Mouse (Mus musculus): ENCODE results near the gene Acta2. TPM values are rescaled to one million over a fixed set of nuclear protein-coding genes. Genes with fewer than 3 reads are reported as not detected.

Acta2 gene
- polyA plus RNA-seq (2014; fragmentation: Nextera tagmentation; extraction: Ambion mirVana), result 64.4 and 115 TPM in 2 replicates

DNA sequence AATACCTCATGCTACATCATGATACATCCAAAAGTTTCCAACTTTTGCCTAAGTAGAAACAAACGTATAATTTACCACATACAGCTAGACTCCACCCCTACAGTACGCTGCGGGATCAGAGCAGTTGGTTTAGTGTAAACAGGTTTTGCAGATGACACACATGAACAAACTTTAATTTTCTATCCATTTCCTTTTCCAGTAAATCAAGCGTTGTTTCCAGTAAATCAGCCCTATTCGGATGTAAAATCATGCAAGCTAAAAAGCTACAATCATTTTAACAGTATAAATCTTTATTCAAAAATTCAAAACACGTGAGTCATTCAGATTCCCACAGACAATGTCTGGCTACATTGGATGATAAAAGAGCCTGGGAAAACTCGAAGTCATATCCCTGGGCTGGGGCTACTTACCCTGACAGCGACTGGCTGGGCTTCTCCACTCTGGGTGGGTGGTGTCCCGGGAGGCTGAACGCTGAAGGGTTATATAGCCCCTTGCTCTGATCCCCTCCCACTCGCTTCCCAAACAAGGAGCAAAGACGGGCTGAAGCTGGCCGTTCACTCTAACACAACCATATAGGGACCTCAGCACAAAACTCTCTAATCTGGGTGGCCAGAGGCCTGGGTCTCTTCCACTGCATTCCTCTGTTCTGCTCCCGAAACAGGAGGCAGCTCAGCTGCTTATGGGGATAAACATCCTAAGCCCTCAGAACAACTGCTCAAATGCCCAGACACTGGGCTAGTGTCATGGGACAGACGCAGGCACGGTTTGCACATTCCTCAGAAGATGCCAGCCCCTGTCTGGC is at the start of gene Acta2:
Gene Acta2, minus strand, starts transcription at position 711 of the 802 bp plus-strand sequence.
- Histone ChIP-seq H3K4me1 (ENCODE audit: control insufficient read depth, insufficient read depth, low read length) (peaks cover 14% of the 10 kb centered on the region), H3K27me3 (ENCODE audit: control insufficient read depth, insufficient read depth, low read length) (no peaks in the 10 kb centered on the region), H3K9me3 (ENCODE audit: control insufficient read depth, low read length) (no peaks in the 10 kb centered on the region), H3K36me3 (ENCODE audit: control insufficient read depth, insufficient read depth, low read length) (no peaks in the 10 kb centered on the region), H3K9ac (ENCODE audit: low read depth, low read length) (0 out of 2 replicates have a peak within 1 kb of the TSS, but pooled peaks have one; percentile 28), H3K4me2 (replicated peaks; ENCODE audit: low read depth, low read length) (peak within 1 kb of the TSS; percentile 25), H3K4me3 (ENCODE audit: low read length) (peak within 1 kb of the TSS; percentile 19), H3K27ac (ENCODE audit: low read depth, low read length) (no peak within 1 kb of the TSS; the same call in 1 of the 2 replicates)
- peak; percentile 71 for ATAC-seq (ENCODE audit: low FRiP score, low TSS enrichment)
- WGBS, result 28% methylated on average over 16 of the region's 16 CpGs

- Histone ChIP-seq H3K27ac (ENCODE audit: low read depth, low read length) (no peak overlapping the region), H3K4me2 (replicated peaks; ENCODE audit: low read depth, low read length) (no peak overlapping the region), H3K9ac (ENCODE audit: low read depth, low read length) (no peak overlapping the region), H3K36me3 (ENCODE audit: control insufficient read depth, insufficient read depth, low read length) (no peaks in the 10 kb centered on the region), H3K4me3 (ENCODE audit: low read length) (no peak overlapping the region), H3K4me1 (ENCODE audit: control insufficient read depth, insufficient read depth, low read length) (no peaks in the 10 kb centered on the region), H3K9me3 (ENCODE audit: control insufficient read depth, low read length) (no peaks in the 10 kb centered on the region), H3K27me3 (ENCODE audit: control insufficient read depth, insufficient read depth, low read length) (no peaks in the 10 kb centered on the region)
- ATAC-seq (ENCODE audit: low FRiP score, low TSS enrichment), result no peak
Observed at GRCm38 (mm10) chr19:34304917-34305316, 49.5 kb upstream of the Acta2 start.

GRCm38 (mm10) chr19:34300430-34300829 is 45.0 kb upstream of the Acta2 start:
- Histone ChIP-seq H3K4me2 (replicated peaks; ENCODE audit: low read depth, low read length) (no peak overlapping the region), H3K36me3 (ENCODE audit: control insufficient read depth, insufficient read depth, low read length) (no peaks in the 10 kb centered on the region), H3K27ac (ENCODE audit: low read depth, low read length) (no peak overlapping the region), H3K9ac (ENCODE audit: low read depth, low read length) (no peak overlapping the region), H3K27me3 (ENCODE audit: control insufficient read depth, insufficient read depth, low read length) (no peaks in the 10 kb centered on the region), H3K4me1 (ENCODE audit: control insufficient read depth, insufficient read depth, low read length) (no peaks in the 10 kb centered on the region), H3K4me3 (ENCODE audit: low read length) (no peak overlapping the region), H3K9me3 (ENCODE audit: control insufficient read depth, low read length) (no peaks in the 10 kb centered on the region)
- ATAC-seq (ENCODE audit: low FRiP score, low TSS enrichment), result no peak
- 82% methylated on average over 2 of the region's 2 CpGs for WGBS

DNA sequence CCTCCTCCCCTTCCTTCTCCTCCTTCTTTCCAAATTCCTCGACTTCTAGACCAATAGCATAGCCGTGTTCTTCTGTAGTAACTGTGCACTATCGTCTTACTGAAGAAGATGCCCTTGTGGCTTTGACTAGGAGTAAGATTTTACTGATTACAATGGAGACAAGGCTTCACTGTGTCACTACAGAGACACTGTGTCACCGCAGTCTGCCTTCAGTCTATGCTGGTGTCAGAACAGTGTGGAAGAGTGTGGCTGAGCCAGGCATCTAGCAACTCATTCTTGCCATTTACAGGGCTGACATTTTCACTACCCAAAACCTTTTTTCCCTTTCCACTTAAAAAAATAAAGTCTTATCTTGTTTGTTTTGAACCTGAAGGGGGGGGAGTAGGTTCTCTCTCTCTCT is 43.8 kb upstream of the Acta2 start:
- 72% methylated on average over 4 of the region's 4 CpGs for WGBS
- Histone ChIP-seq H3K9ac (ENCODE audit: low read depth, low read length) (no peak overlapping the region), H3K4me1 (ENCODE audit: control insufficient read depth, insufficient read depth, low read length) (no peaks in the 10 kb centered on the region), H3K9me3 (ENCODE audit: control insufficient read depth, low read length) (no peaks in the 10 kb centered on the region), H3K27ac (ENCODE audit: low read depth, low read length) (no peak overlapping the region), H3K4me3 (ENCODE audit: low read length) (no peak overlapping the region), H3K36me3 (ENCODE audit: control insufficient read depth, insufficient read depth, low read length) (no peaks in the 10 kb centered on the region), H3K4me2 (replicated peaks; ENCODE audit: low read depth, low read length) (no peak overlapping the region), H3K27me3 (ENCODE audit: control insufficient read depth, insufficient read depth, low read length) (no peaks in the 10 kb centered on the region)
- no peak for ATAC-seq (ENCODE audit: low FRiP score, low TSS enrichment)

GRCm38 (mm10) chr19:34298531-34298930 is 43.1 kb upstream of the Acta2 start:
- H3K27ac ChIP-seq (ENCODE audit: low read depth, low read length), result no peak overlapping the region
- H3K9me3 ChIP-seq (ENCODE audit: control insufficient read depth, low read length), result no peaks in the 10 kb centered on the region
- 73% methylated on average over 1 of the region's 1 CpGs for WGBS
- no peaks in the 10 kb centered on the region for H3K27me3 ChIP-seq (ENCODE audit: control insufficient read depth, insufficient read depth, low read length)
- ATAC-seq (ENCODE audit: low FRiP score, low TSS enrichment), result no peak
- H3K4me2 ChIP-seq (replicated peaks; ENCODE audit: low read depth, low read length), result no peak overlapping the region
- H3K4me3 ChIP-seq (ENCODE audit: low read length), result no peak overlapping the region
- H3K4me1 ChIP-seq (ENCODE audit: control insufficient read depth, insufficient read depth, low read length), result no peaks in the 10 kb centered on the region
- H3K36me3 ChIP-seq (ENCODE audit: control insufficient read depth, insufficient read depth, low read length), result no peaks in the 10 kb centered on the region
- H3K9ac ChIP-seq (ENCODE audit: low read depth, low read length), result no peak overlapping the region

DNA sequence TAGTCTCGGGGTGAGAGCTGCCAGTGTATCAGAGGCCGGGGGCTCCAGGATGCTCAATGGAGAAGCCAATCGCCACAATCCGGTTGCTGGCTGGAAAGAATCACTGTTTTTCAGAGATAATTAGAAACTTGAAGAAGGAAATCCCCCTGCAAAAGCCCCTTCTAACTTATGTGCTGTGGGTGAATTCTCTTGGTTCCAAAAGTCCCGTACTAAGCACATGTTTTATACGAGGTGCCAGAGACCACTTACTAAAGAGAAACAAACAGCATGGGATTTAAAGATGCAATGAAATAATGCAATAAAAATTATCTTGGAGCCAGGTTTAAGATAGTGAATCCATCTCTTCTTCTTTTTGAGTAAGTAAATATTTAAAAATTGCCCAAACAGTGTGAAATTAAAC is 40.1 kb upstream of the Acta2 start:
- 72% methylated on average over 6 of the region's 6 CpGs for WGBS
- ATAC-seq (ENCODE audit: low FRiP score, low TSS enrichment), result no peak
- Histone ChIP-seq H3K9ac (ENCODE audit: low read depth, low read length) (no peak overlapping the region), H3K4me2 (replicated peaks; ENCODE audit: low read depth, low read length) (no peak overlapping the region), H3K4me1 (ENCODE audit: control insufficient read depth, insufficient read depth, low read length) (no peaks in the 10 kb centered on the region), H3K36me3 (ENCODE audit: control insufficient read depth, insufficient read depth, low read length) (no peaks in the 10 kb centered on the region), H3K27me3 (ENCODE audit: control insufficient read depth, insufficient read depth, low read length) (0 out of 2 replicates have a peak, but pooled peaks cover 2% of the 10 kb centered on the region), H3K9me3 (ENCODE audit: control insufficient read depth, low read length) (no peaks in the 10 kb centered on the region), H3K27ac (ENCODE audit: low read depth, low read length) (no peak overlapping the region), H3K4me3 (ENCODE audit: low read length) (no peak overlapping the region)

- H3K9me3 ChIP-seq (ENCODE audit: control insufficient read depth, low read length), result no peaks in the 10 kb centered on the region
- no peak overlapping the region for H3K27ac ChIP-seq (ENCODE audit: low read depth, low read length)
- ATAC-seq (ENCODE audit: low FRiP score, low TSS enrichment), result no peak
- H3K9ac ChIP-seq (ENCODE audit: low read depth, low read length), result no peak overlapping the region
- no peak overlapping the region for H3K4me3 ChIP-seq (ENCODE audit: low read length)
- H3K36me3 ChIP-seq (ENCODE audit: control insufficient read depth, insufficient read depth, low read length), result no peaks in the 10 kb centered on the region
- 82% methylated on average over 3 of the region's 3 CpGs for WGBS
- H3K4me2 ChIP-seq (replicated peaks; ENCODE audit: low read depth, low read length), result no peak overlapping the region
- H3K4me1 ChIP-seq (ENCODE audit: control insufficient read depth, insufficient read depth, low read length), result no peaks in the 10 kb centered on the region
- H3K27me3 ChIP-seq (ENCODE audit: control insufficient read depth, insufficient read depth, low read length), result 0 out of 2 replicates have a peak, but pooled peaks cover 2% of the 10 kb centered on the region
Observed at GRCm38 (mm10) chr19:34293376-34293947, 38.1 kb upstream of the Acta2 start.

GRCm38 (mm10) chr19:34292701-34293100 is 37.3 kb upstream of the Acta2 start:
- H3K9me3 ChIP-seq (ENCODE audit: control insufficient read depth, low read length), result no peaks in the 10 kb centered on the region
- H3K36me3 ChIP-seq (ENCODE audit: control insufficient read depth, insufficient read depth, low read length), result no peaks in the 10 kb centered on the region
- H3K4me1 ChIP-seq (ENCODE audit: control insufficient read depth, insufficient read depth, low read length), result no peaks in the 10 kb centered on the region
- H3K27me3 ChIP-seq (ENCODE audit: control insufficient read depth, insufficient read depth, low read length), result 0 out of 2 replicates have a peak, but pooled peaks cover 2% of the 10 kb centered on the region
- no peak overlapping the region for H3K9ac ChIP-seq (ENCODE audit: low read depth, low read length)
- no peak for ATAC-seq (ENCODE audit: low FRiP score, low TSS enrichment)
- no peak overlapping the region for H3K27ac ChIP-seq (ENCODE audit: low read depth, low read length)
- H3K4me3 ChIP-seq (ENCODE audit: low read length), result no peak overlapping the region
- no peak overlapping the region for H3K4me2 ChIP-seq (replicated peaks; ENCODE audit: low read depth, low read length)
- 74% methylated on average over 2 of the region's 2 CpGs for WGBS

- Histone ChIP-seq H3K27me3 (ENCODE audit: control insufficient read depth, insufficient read depth, low read length) (0 out of 2 replicates have a peak, but pooled peaks cover 2% of the 10 kb centered on the region), H3K4me2 (replicated peaks; ENCODE audit: low read depth, low read length) (no peak overlapping the region), H3K4me3 (ENCODE audit: low read length) (no peak overlapping the region), H3K27ac (ENCODE audit: low read depth, low read length) (no peak overlapping the region), H3K36me3 (ENCODE audit: control insufficient read depth, insufficient read depth, low read length) (no peaks in the 10 kb centered on the region), H3K9ac (ENCODE audit: low read depth, low read length) (no peak overlapping the region), H3K9me3 (ENCODE audit: control insufficient read depth, low read length) (no peaks in the 10 kb centered on the region), H3K4me1 (ENCODE audit: control insufficient read depth, insufficient read depth, low read length) (no peaks in the 10 kb centered on the region)
- WGBS, result 71% methylated on average over 5 of the region's 5 CpGs
- ATAC-seq (ENCODE audit: low FRiP score, low TSS enrichment), result no peak
Observed at GRCm38 (mm10) chr19:34291956-34292355, 36.6 kb upstream of the Acta2 start.

All from kidney, embryonic 14.5 days (tissue).